Mouse (Mus musculus): ENCODE measurements around the gene Cphx2. TPM values are rescaled to one million over a fixed set of nuclear protein-coding genes. Genes with fewer than 3 reads are reported as not detected.
"Not testable (repeated sequence)": the region's sequence is repeated elsewhere in the genome, so short reads cannot be mapped to it uniquely, and the experiment has no call there.

Gene Cphx2
- polyA plus RNA-seq, 1 experiment from 2014 or later: not detected

DNA sequence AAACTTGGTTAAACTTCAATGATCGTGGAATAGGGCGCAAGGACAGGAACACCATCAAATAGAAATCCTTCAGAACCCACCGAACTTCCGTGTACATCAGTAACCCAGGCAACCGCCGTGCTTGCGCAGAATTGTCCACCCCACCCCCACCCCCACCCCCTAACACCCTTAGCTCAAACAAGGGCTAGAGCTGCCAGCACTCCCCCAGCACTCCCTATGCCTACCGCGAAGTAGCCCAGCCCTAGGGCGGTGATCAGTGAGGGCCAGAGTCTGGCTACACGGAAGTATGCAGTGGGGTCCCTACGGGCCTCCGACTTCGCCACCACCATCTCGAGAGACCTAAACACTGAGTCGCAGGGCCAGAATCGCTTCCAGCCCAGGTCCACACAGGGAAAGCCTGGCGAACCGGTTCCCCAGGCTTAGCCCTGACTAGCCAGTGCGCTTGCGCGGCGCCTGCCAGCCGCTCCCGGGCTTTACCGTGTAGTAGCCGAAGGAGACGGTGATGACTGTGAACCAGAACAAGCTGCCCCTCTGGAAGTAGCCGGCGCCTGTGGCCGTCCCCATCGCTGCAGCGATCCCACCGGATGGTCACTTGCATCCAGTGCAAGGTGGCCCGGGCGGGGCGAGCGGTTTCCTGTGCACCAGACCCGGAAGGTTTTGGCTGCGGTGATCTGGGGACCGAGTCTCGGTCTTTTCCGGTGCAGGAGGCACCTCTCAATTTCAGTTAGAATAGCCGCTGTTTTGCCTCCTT lies 14.6 kb upstream of the Cphx2 start:
- H3K27me3 ChIP-seq (ENCODE audit: control insufficient read depth, insufficient read depth, low read length); H3K4me3 ChIP-seq (ENCODE audit: low read depth, low read length); H3K4me1 ChIP-seq (replicated peaks; ENCODE audit: control insufficient read depth, insufficient read depth); H3K36me3 ChIP-seq (ENCODE audit: control insufficient read depth, insufficient read depth, low read length); DNase-seq (ENCODE audit: low spot score); H3K4me2 ChIP-seq (replicated peaks; ENCODE audit: low read depth); H3K9ac ChIP-seq (ENCODE audit: low read length); H3K27ac ChIP-seq (replicated peaks); H3K9me3 ChIP-seq (ENCODE audit: control insufficient read depth, low read length): not testable (repeated sequence)
- peak; percentile 92 for ATAC-seq (ENCODE audit: low FRiP score, low TSS enrichment)
- no CpG with 5 or more reads among the region's 44 CpGs for WGBS

DNA sequence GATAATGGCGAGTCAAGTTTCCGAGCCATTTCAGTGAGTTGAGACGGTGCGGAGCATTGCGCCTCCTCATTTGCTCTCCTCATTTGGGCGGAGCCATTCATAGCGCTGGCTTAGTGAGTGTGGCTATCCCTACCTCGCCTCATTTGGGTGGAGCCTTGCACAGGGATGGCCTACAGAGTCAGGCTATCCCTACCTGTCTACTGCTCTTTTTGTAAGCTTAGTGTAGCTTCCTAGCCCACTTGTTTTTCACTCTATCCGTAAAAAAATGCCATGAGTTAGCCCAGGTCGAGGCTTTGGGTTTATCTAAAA lies 14.0 kb upstream of the Cphx2 start, which contains the start of gene Tmem254c:
TSS of gene Tmem254c (minus strand) at position 31 of the 309 bp plus-strand sequence.
- peak; percentile 87 for ATAC-seq (ENCODE audit: low FRiP score, low TSS enrichment)
- WGBS: no CpG with 5 or more reads among the region's 10 CpGs

DNA sequence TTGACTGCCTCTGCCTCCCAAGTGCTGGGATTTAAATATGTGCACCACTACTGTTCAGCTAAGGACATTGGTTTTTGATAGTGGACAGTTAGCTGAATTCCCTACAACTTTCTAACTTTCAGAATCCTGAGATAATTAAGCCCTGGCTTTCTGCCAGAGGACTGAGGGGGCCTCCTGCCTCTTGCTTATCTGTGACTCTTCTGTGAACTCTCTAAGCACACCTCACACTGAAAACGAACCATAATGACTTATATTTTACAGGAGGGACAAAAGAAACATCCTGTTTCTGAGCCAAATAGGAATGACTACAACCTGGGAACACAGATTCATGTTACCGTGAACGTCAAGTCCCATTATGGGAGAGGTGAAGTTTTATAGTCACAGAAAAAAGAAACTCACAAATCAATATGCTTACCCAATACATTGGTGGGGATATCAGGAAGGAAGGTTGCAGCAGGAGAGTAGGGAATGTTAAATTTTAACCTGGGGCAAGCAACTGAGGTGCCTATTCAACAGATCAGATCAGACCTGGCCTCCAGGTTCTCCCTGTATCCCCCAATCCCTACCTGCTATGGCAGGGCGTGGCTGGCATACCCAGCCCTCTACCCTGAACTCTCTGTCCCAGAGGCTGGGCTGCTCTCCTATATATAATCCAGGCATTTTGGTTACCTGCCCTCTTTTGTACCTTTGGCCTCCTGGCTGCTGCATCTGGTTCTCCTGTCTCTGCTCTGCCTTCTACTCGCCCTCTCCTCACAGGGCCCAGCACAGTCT lies 4.5 kb upstream of the Cphx2 start:
- not testable (repeated sequence) for H3K4me3 ChIP-seq (ENCODE audit: low read depth, low read length); DNase-seq (ENCODE audit: low spot score); H3K9ac ChIP-seq (ENCODE audit: low read length); H3K4me2 ChIP-seq (replicated peaks; ENCODE audit: low read depth); H3K36me3 ChIP-seq (ENCODE audit: control insufficient read depth, insufficient read depth, low read length); H3K27ac ChIP-seq (replicated peaks); H3K4me1 ChIP-seq (replicated peaks; ENCODE audit: control insufficient read depth, insufficient read depth); H3K27me3 ChIP-seq (ENCODE audit: control insufficient read depth, insufficient read depth, low read length); H3K9me3 ChIP-seq (ENCODE audit: control insufficient read depth, low read length)
- no CpG with 5 or more reads among the region's 5 CpGs for WGBS
- peak; percentile 57; the same call in 1 of the 2 replicates for ATAC-seq (ENCODE audit: low FRiP score, low TSS enrichment)

More for the DNA sequence above, 14.0 kb upstream of the Cphx2 start, which contains the start of gene Tmem254c:
- not testable (repeated sequence) for H3K4me2 ChIP-seq (replicated peaks; ENCODE audit: low read depth); H3K36me3 ChIP-seq (ENCODE audit: control insufficient read depth, insufficient read depth, low read length); H3K9ac ChIP-seq (ENCODE audit: low read length); H3K9me3 ChIP-seq (ENCODE audit: control insufficient read depth, low read length); H3K27me3 ChIP-seq (ENCODE audit: control insufficient read depth, insufficient read depth, low read length); H3K4me1 ChIP-seq (replicated peaks; ENCODE audit: control insufficient read depth, insufficient read depth); H3K27ac ChIP-seq (replicated peaks); H3K4me3 ChIP-seq (ENCODE audit: low read depth, low read length); DNase-seq (ENCODE audit: low spot score)

DNA sequence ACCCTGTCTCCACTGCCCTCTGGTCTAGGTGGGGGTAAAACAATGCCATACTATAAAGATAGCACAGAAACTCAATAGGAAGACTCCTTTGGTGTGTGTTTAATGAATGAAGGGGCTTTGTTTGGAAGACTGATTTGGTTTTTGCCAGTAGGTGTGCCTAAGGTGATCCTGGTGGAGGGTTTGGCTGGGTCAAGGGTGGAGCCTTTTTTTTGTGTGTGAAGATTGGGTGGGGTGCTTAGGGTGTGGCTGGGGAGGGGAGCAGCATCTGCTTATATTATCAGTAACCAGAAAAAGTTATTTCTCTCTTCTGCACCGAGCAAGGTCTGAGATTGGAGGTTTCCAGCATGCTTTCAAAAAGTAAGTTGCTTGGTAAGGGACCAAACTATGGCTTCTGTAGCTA lies 681 bp downstream of the Cphx2 start, which contains the start of gene Cphx3:
TSS of gene Cphx3 (plus strand) at position 301 of the 400 bp plus-strand sequence.
- WGBS: no CpG with 5 or more reads among the region's 1 CpGs
- H3K9me3 ChIP-seq (ENCODE audit: control insufficient read depth, low read length); H3K9ac ChIP-seq (ENCODE audit: low read length); H3K4me1 ChIP-seq (replicated peaks; ENCODE audit: control insufficient read depth, insufficient read depth); H3K27ac ChIP-seq (replicated peaks); ATAC-seq (ENCODE audit: low FRiP score, low TSS enrichment); H3K4me2 ChIP-seq (replicated peaks; ENCODE audit: low read depth); H3K36me3 ChIP-seq (ENCODE audit: control insufficient read depth, insufficient read depth, low read length); H3K4me3 ChIP-seq (ENCODE audit: low read depth, low read length); DNase-seq (ENCODE audit: low spot score); H3K27me3 ChIP-seq (ENCODE audit: control insufficient read depth, insufficient read depth, low read length): not testable (repeated sequence)

DNA sequence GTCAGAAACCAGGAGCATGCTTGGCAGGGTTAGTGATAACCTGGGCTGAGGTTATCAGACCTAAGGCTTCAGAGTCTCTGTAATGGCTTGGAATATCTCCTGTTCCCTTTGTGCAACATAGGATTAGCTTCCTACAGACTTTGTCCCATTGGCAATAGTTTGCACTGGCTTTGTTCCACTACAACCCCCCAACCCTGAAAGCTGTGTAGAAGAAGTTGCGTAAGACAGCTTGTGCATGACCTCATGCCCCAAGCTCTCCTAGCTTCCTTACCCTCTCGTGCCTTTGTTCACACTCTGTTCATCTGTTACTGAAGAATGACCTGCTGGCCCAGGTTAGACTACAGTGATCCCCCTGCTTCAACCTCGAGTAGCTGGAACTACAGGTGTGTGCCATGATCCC lies 16.3 kb downstream of the Cphx2 start:
- DNase-seq (ENCODE audit: low spot score); ATAC-seq (ENCODE audit: low FRiP score, low TSS enrichment); H3K9me3 ChIP-seq (ENCODE audit: control insufficient read depth, low read length); H3K27me3 ChIP-seq (ENCODE audit: control insufficient read depth, insufficient read depth, low read length); H3K9ac ChIP-seq (ENCODE audit: low read length); H3K4me2 ChIP-seq (replicated peaks; ENCODE audit: low read depth); H3K27ac ChIP-seq (replicated peaks); H3K4me3 ChIP-seq (ENCODE audit: low read depth, low read length); H3K4me1 ChIP-seq (replicated peaks; ENCODE audit: control insufficient read depth, insufficient read depth); H3K36me3 ChIP-seq (ENCODE audit: control insufficient read depth, insufficient read depth, low read length): not testable (repeated sequence)
- no CpG with 5 or more reads among the region's 3 CpGs for WGBS

DNA sequence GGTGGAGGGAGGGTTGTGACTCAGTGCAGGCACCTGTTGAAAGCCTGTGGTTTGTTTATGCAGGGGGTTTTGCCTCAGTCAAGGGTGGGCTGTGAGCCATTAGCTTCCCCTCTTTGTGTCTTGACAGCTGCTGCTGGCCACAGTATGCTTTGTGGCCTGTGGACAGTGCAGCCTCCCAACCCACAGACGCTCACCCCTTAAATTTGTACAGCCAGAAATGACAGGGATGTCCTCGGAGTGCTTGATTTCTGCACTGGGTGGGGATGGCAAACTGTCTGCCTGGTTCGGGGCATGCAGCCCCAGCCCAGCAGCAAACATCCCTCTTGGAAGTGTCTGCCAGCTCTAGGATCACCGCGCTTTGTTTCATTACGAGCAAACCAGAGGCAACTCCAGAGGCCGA lies 36.8 kb downstream of the Cphx2 start, which contains the start of gene Duxbl2:
TSS of gene Duxbl2 (plus strand) at position 200 of the 400 bp plus-strand sequence.
- H3K4me1 ChIP-seq (replicated peaks; ENCODE audit: control insufficient read depth, insufficient read depth); H3K27ac ChIP-seq (replicated peaks); H3K4me2 ChIP-seq (replicated peaks; ENCODE audit: low read depth); DNase-seq (ENCODE audit: low spot score); H3K9ac ChIP-seq (ENCODE audit: low read length); H3K9me3 ChIP-seq (ENCODE audit: control insufficient read depth, low read length); H3K4me3 ChIP-seq (ENCODE audit: low read depth, low read length); H3K27me3 ChIP-seq (ENCODE audit: control insufficient read depth, insufficient read depth, low read length); H3K36me3 ChIP-seq (ENCODE audit: control insufficient read depth, insufficient read depth, low read length): not testable (repeated sequence)
- ATAC-seq (ENCODE audit: low FRiP score, low TSS enrichment): peak; percentile 47
- WGBS: no CpG with 5 or more reads among the region's 7 CpGs

DNA sequence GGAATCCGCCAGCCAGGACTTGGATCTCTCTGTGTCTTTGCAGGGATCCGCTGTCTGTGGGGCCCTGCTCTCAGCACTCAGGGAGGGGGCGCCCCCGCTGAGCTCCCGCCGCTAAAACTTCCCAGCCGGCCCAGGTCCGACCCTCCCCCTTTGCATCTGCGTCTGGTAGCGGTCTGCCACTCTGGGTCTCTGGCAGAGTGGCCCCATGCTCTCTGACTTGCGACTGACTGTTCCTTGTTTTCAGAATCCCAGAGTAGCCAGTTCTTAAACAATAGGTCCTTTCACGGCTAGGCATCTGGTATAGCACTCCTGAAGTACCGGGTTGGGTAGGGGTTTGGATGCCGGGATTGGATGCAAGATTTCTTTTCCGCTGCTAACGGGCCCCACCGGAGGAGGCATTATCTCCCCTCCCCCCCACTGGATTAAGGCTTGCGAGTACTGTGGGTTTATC lies 37.3 kb downstream of the Cphx2 start:
- H3K4me1 ChIP-seq (replicated peaks; ENCODE audit: control insufficient read depth, insufficient read depth); H3K27me3 ChIP-seq (ENCODE audit: control insufficient read depth, insufficient read depth, low read length); DNase-seq (ENCODE audit: low spot score); H3K9ac ChIP-seq (ENCODE audit: low read length); H3K4me3 ChIP-seq (ENCODE audit: low read depth, low read length); H3K27ac ChIP-seq (replicated peaks); H3K36me3 ChIP-seq (ENCODE audit: control insufficient read depth, insufficient read depth, low read length); H3K9me3 ChIP-seq (ENCODE audit: control insufficient read depth, low read length); H3K4me2 ChIP-seq (replicated peaks; ENCODE audit: low read depth): not testable (repeated sequence)
- ATAC-seq (ENCODE audit: low FRiP score, low TSS enrichment): peak; percentile 79
- no CpG with 5 or more reads among the region's 18 CpGs for WGBS

DNA sequence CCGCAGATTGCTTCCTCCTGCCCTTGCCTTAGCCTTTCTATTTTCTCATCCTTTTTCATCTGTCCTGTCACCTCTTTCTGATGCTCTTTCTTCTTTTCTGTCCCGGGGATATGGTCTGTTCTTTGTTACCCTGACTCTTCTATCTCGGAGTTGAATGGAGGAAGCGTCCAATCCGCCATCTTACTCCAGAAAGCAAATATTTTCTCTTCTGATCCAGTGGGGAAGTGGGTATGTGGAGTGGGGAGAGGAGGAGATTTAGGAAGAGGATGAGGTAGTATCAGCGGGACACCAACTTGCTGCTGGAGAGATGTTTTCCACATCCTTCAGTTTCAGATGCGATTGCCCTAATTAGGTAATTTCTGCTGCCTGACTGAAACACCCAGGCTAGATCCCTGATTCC lies 37.8 kb downstream of the Cphx2 start:
- not testable (repeated sequence) for H3K9me3 ChIP-seq (ENCODE audit: control insufficient read depth, low read length); H3K27ac ChIP-seq (replicated peaks); H3K9ac ChIP-seq (ENCODE audit: low read length); H3K4me3 ChIP-seq (ENCODE audit: low read depth, low read length); DNase-seq (ENCODE audit: low spot score); H3K4me2 ChIP-seq (replicated peaks; ENCODE audit: low read depth); ATAC-seq (ENCODE audit: low FRiP score, low TSS enrichment); H3K27me3 ChIP-seq (ENCODE audit: control insufficient read depth, insufficient read depth, low read length); H3K36me3 ChIP-seq (ENCODE audit: control insufficient read depth, insufficient read depth, low read length); H3K4me1 ChIP-seq (replicated peaks; ENCODE audit: control insufficient read depth, insufficient read depth)
- no CpG with 5 or more reads among the region's 7 CpGs for WGBS

Measured in stomach, postnatal 0 days (tissue).